Mouse (Mus musculus) Muller cell, postnatal 12 days (primary cell): ENCODE data around the gene Tpsb2.

Source experiments
- DNase-seq: peaks from one replicate; pipeline ENCODE4 v3.0.0-alpha.2; 2015; ENCODE audit errors: inconsistent ontology term

Tpsb2 gene

DNA sequence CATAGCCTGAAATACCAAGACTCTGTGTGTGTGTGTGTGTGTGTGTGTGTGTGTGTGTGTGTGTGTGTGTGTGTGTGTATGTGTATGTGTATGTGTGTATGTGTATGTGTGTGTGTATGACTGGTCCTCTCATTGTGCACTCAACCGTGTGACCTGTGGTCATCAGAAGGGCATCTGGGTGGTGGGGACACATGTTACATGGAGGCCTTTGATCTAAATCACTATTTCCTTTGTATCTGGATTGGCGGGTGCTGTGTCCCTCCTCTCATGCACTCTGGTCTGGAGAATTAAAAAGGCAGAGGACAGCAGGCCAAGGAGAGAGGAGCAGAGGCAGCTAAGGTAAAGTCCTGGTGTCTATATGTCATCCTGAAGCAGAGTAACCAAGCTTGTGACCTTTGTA, at the start of gene Tpsb2:
Tpsb2 (plus strand) TSS at position 301 of the 400 bp plus-strand sequence.
- no peak for DNase-seq

DNA sequence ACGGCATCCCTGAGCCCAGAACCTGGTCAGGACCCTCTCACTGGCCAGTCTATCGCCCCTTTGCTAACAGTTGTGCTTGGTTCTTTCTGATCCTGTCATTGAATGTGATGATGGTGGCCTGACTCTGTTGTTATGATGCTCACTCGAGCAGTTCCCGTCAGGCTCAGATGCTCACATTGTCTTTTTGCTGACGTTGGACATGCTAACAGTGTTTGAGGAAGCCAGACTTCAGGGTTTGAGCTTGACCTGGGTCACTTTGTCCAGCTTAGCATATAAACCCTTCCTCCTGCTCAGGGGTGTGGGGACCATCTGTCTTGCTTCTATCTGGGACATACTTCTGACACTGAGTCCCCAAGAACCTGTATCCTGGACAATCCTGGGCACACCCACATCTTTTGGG, 47.8 kb upstream of the Tpsb2 start, which contains the start of gene Prss29:
Prss29 (plus strand) TSS at position 301 of the 400 bp plus-strand sequence.
- no peak for DNase-seq

DNA sequence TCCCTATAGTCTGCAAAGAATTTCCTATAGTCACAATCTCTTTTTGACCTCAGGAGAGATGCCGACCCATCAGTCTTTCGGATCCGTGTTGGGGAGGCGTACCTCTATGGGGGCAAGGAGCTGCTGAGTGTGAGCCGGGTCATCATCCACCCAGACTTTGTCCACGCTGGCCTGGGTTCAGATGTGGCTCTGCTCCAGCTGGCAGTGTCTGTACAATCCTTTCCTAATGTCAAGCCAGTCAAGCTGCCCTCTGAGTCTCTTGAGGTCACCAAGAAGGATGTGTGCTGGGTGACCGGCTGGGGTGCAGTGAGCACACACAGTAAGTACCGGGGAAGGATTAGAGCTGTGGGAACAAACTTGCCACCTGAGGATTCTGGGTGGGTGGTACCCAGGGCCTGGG, 45.3 kb upstream of the Tpsb2 start:
- DNase-seq = no peak

DNA sequence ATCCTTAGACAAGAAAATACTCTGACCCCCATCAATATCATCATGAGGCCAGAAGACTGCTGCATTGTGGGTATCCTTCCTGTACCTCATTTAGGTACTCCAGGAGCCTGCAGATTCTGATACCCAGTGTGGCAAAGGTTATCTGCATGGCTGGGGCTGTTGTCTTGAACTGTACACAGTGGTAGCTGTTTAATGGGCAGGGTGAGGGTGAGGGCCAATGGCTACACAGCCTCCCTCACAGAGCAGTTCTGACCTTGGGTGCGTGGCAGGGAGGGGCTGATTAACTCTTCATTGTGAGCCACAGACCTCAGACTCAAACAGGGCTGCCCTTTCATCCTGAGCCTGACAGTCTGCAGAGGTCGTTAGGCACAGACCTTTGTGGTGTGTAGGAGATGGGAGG, 43.2 kb upstream of the Tpsb2 start:
- no peak for DNase-seq

DNA sequence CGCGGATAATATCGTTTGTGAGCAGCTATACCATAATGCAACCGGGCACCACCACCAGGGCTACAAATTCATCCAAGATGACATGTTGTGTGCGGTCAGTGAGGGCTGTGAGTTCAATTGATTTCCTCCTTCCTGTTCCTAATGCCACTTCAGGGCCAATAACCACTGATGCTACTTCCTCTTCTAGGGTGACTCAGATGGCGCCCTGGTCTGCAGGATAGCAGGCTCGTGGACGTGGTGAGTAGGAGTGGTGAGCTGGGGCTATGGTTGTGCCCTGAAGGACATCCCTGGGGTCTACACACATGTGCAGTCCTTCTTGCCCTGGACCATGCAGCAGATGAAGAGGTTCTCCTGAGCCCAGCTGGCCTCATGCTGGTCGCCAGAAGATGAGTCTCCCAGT, 33.8 kb upstream of the Tpsb2 start:
- DNase-seq = no peak

DNA sequence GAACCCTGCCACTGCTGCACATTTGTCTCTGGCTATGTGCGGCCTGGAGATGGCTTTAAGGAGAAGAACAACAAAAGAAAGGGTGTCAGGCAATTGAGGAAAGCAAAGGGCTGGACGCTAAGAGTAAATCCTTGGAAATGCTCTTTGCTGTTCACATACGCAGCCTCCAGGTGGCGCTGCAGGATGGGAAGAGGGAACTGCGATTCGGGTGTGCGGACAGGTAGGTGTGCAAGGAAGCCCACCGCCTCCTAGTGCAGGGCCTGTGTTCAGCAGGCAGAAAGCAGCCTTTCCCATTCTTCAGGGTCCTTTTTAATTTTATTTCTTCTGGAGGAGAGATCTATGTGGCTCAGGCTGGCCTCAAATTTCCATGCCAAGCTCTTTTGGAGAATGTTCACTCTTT, 32.2 kb upstream of the Tpsb2 start:
- DNase-seq = peak; percentile 46

DNA sequence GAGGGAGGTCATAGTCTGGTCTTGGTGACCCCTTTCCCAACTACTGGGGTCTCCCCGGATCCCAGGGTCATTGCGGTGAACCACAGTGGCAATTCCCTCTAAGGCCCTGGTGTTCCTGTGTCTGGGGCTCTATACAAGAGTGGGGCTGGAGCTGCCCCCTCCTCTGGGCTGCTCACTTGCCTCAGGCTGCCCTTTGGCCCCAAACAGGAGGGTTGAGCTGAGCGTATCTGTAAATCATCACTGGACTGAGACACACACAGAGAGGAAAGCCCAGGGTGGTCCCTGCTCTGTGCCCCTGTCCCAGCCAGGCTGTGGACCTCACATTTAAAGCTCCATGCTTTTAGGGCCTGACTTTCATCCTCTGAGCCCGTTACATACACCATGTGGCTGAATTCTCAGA, 27.9 kb upstream of the Tpsb2 start:
- DNase-seq = no peak

DNA sequence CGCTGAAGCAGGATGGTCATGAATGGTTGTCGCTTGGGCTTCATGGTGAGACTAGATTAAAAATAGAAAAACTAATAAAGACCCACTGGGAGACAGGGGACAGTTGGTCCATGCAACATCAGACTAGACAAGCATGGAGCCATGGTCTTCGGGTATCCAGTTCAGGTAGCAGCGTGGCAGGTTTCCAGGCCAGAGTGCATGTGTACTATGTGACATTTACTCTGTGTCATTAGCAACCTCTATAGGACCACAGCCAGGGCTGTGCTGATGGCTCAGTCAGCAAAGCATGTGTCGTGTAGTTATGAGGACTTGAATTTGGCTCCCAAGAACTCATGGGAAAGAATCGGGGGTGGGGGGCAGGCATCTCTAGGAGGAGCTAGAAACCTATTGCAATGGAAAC, 26.1 kb upstream of the Tpsb2 start:
- no peak for DNase-seq

DNA sequence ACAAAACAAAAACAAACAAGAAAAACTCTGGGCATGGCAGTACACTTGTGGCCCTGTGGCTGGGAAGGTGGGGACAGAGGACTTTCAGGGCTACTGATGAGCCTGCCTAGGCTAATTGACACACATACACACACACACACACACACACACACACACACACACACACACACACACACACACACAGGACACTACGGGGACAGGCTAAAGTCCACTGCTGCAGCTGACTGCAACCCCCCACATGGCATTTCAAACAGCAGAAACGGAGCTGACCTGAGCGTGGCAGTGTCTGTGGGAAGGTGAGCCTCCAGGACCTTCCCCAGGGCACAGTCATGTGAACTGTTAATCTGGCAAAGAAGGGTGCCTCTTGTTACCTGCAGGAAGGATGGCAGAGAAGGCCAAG, 24.6 kb upstream of the Tpsb2 start:
- DNase-seq = no peak

DNA sequence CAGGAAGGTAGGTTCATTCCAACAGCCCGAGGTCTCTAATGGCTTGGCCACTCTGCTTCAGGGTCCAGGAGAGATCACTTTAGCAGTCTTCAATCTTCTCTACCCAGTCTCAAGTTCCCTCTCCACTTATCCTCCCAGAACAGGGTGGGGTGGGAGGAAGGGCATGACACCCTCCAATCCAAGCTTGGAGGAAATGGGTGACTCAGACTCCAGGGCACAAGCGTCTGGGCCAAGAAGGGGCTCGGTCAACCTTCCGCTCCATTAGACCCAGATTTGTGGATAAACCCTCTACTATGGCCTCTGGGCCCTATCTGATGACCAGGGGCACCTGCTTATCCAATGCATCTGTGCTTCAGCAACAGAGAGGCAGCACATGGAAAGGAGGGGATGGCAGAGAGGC, 20.6 kb upstream of the Tpsb2 start, which contains the start of gene Tpsab1:
Tpsab1 (minus strand) TSS at position 101 of the 400 bp plus-strand sequence.
- peak; percentile 7 for DNase-seq

DNA sequence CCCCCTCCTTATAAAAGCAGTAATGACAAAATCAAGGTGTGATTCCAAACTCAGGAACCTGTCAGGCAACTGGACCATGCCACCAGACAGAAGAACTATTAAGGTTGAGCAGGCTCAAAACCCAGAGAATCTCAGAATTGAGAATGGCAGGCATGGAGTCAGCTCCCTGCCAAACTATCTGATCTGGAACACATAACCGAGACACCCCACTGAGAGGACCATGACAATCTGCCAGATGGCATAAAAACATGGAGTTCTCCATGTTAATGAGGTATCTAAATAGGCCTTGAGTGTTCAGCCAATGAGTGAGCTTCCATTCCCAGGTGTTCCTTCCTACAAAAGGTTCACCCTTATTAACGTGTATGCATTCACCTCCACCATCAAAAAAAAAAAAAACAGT, 4.8 kb upstream of the Tpsb2 start:
- no peak for DNase-seq

DNA sequence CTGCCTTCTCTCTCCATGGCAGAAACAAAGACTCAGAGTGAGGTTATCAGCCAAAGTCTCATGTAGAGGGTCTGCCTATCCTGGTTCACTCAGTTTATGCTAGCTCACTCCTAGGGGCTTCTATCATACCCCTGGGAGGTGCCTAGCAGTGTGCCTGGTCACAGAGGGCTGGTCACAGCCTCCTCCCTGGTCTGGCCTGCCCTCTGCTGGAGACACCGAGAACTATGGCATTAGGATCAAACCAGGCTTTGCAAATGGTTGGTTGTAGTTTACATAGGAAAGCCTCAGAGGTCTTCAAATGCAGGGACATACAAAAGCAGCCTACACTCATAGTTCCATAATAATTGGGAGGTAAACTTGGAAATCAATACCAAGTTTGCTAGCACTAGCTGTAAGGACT, 2.4 kb upstream of the Tpsb2 start:
- peak; percentile 24 for DNase-seq

DNA sequence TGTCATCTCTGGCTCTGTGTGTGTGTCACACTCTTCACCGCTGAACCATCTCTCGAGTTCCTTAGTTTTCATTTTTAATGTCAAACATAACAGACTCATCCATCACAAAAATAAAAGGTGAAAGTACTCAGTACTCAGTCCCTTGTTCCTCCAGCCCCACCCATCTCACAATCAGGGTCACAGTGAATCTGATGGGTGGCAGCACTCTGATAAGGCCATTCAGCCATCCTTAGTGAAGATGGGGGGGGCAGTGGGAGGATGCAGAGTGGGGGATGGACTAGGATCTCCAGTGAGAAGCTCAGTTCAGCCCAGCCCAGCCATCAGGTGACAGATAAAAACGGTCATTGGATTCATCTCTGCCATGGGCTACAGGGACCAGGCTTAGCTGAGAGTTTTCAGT, 2.9 kb downstream of the Tpsb2 start, which contains the start of gene Tpsg1:
Tpsg1 (plus strand) TSS at position 301 of the 400 bp plus-strand sequence.
- no peak for DNase-seq

DNA sequence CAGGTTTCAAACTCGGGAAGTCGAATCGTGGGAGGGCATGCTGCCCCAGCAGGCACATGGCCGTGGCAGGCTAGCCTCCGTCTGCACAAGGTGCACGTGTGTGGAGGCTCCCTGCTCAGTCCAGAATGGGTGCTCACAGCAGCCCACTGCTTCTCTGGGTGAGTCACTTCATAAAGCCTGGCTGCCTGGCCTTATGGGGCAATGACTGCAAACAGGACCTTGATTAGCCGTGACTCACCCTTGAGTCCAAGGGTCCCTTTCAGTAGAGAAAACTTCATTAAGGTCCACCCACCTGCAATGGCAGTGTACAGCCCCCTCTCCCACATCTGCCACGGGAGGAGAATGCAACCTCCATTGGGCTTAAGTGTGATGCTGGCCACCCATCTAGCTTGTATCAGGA, 6.4 kb downstream of the Tpsb2 start:
- peak; percentile 4 for DNase-seq

DNA sequence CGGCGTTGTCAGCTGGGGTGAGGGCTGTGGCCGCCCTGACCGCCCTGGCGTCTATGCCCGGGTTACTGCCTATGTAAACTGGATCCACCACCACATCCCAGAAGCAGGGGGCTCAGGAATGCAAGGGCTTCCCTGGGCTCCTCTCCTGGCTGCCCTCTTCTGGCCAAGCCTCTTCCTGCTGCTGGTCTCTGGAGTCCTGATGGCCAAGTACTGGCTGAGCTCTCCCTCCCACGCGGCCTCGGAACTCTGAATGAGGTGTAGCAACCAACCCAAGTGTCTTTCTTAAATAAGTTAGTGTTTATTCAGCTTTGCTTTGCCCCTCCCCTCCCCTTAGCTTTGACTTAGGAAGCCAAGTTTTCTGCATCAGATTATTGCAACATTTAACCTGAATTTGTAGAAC, 7.9 kb downstream of the Tpsb2 start:
- DNase-seq = peak; percentile 18

DNA sequence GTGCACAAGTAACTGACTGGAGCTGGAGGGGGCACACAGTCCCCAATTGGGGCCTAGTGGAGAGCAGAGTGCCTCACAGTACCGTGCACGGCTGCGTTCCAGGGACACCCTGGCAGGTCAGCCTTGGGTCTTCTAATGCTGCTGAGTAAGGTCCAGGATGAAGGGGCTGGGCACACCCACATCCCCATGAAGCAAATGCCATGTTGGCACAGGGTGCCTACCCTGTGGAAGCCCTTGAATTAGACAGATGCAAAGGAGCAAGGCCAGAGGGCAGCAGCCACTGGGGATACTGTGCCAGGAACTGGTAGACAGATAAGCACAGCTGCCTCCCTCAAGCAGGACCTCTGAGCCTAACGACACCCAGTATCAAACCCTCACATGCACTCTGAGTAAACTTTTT, 28.4 kb downstream of the Tpsb2 start:
- DNase-seq = no peak

DNA sequence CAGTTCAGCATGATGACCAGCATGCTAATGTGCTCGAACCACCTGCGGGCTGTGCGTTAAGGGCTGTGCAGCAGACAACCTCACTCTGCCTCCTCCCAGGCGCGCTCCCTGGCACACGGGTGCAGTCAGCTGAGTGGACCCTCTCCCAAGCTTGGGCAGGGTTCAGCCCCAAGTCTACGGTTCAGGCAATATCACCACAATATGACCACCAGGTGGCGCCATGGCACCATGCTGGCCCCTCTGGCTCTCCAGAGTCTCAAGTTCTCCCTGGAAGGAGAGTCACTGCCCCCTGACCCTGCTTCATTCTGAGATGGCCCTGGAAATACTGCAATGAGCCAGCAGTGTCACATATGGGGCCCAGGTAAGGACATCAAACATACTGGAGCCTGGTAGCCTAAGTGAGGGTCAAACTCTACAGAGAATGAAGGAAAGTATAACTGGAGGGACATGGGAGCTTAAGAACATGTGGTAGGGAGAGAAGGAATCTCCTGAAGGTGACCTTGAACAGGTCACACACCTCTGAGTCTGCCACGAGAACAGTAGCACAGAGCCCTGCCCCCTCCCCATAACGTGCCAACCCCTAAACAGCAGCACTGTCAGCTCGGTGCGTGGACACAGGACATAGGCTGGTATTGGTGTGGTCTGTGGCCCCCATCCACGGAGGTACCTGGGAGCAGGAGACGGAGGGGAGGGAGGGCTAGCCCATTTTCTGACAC, 31.9 kb downstream of the Tpsb2 start:
- DNase-seq = peak; percentile 79

DNA sequence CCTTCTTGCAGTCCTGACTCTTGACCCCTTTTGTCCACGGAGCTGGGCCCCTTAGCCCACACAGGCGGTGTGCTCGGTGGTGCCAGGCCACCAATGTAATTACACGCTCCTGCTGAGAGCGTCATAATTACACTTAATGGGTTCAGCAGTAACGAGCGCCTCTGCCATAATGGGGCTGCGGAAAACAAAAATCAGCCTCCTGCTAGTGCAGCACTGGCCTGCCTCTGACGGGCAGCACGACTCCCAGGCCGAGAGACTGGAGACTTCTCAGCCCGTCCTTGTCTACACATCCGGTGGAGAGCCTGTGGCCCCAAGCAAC, 32.4 kb downstream of the Tpsb2 start:
- no peak for DNase-seq

DNA sequence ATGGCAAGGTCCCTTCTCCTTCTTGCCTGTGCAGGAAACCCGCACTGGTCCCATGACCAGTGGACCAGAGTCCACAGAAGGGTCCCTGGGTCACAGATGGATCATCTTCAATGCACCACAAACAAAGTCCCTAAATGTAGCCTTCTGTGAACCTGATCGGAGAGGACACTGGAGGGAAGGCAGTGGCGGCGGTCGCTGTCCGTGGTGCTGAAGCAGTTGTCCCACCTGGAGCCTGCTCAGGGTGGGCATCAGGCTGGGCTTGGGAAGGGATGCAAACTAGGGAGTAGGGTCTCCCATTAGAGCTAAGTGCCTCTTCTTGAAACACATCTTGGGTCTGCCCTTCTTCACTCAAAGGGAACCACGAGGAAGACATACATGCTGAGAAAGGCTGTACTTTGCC, 34.3 kb downstream of the Tpsb2 start:
- DNase-seq = no peak

DNA sequence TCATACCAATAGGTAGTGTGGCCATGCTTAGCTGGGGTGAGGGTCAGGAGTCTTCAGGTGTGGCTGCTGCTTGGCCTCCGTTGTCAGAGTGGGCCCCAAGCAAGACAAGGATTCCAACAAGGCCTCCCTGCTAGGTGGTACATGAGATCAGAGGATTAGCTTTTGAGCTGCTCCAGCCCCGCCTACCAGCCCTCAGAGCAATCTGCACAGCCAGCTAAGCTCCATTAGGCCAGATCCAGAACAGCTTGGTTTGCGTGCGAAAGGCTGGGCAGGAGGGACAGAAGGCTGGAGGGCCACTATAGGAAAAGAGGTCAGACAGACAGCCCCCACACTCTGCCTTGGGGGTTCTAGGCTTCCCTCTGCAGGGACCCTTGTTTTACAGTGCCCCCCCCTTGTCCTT, 35.4 kb downstream of the Tpsb2 start:
- no peak for DNase-seq

DNA sequence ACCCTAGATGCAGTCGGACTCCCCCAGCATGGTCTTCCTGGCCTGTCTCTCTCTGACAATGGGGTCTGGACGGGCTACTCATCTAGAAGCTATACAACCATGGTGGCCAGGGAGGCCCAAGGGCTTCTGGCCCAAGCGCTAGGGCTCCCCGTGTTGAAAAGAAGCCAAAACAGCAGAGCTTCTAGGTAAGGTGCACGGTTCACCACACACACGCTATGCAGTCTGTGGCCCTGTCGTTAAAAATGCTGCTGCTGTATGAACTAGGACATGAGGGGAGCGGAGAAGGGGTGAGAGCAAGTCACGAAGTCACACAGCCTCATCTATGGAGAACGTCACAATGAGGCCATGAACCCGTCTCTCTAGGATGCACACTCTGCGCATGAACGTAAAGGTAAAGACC, 36.1 kb downstream of the Tpsb2 start:
- DNase-seq = no peak

DNA sequence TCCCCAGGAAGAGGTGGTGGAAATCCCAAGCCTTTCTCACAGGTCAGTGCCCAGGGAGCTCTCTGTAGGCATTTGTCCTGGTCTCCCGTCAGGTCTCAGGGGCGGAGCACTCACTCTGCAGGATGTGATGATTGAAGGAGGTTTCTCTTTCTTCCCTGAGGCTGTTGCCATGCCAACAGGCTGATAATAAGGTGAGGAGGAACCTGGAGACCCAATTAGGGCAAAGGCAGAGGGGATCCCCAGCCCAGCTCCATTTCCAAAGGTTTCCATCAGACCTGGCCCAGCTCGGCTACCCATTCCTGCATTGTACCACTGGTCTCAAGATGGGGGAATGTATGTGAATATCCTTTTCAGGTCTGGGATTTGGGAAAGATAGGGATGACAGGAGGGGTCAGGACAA, 38.1 kb downstream of the Tpsb2 start:
- no peak for DNase-seq

DNA sequence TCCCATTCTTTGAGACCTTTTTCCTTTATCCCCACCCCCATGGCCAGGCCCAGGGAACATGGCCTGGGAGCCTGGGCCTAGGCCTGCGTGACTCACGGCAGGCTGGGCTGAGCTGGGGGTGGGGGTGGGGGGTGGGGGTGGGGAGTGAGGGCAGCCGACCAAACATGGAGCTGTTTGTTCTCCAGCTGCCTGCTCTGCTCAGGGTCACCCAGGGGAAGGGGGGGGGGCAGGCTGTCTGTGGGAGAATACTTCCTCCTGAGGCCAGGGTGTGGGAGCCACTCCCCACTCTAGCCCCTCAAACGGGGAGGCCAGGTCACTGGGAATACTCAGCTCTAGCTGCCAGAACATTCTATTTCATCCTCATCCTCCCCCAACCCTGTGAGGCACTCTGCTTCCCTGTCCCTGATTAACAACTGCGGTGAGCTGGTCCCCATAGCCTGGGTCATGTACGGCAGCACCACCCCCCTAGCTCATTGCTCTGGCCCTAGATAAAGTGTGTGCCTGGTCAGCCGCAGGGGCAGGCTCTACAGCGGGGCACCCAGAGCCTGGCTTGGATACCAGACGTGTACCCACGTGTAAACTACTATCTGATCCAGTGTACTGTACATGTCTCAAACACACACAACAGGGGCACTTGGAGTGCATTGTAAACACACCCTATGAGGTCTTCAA, 39.3 kb downstream of the Tpsb2 start:
- DNase-seq = peak; percentile 57
